Mouse (Mus musculus) G1E (cell line): ENCODE data around the gene Ikzf2. TPM values are rescaled to one million over a fixed set of nuclear protein-coding genes. Genes with fewer than 3 reads are reported as not detected.

Source experiments
- ATAC-seq: 2 replicates; pipeline ENCODE4 v1.8.0; 2016; ENCODE audit warnings: mild to moderate bottlenecking; ENCODE audit not compliant: insufficient number of reproducible peaks, poor library complexity, low FRiP score, severe bottlenecking; ENCODE audit errors: extremely low read depth
- DNase-seq: peaks from one replicate; pipeline ENCODE4 v3.0.0; 2012; ENCODE audit warnings: low spot score
- H3K27me3 ChIP-seq: 2 replicates; pipeline ENCODE4 v1.6.1; 2012; ENCODE audit warnings: mild to moderate bottlenecking, low read length, inconsistent platforms; ENCODE audit not compliant: insufficient read depth
- H3K36me3 ChIP-seq: replicated peaks from 2 replicates; pipeline ENCODE3; 2012; ENCODE audit warnings: mild to moderate bottlenecking, inconsistent platforms
- H3K4me1 ChIP-seq: 2 replicates; pipeline ENCODE4 v1.6.1; 2012; ENCODE audit warnings: low read depth, low read length, inconsistent platforms, mixed read lengths; ENCODE audit not compliant: insufficient read depth
- H3K4me3 ChIP-seq: 2 replicates; pipeline ENCODE4 v1.5.1; 2012; ENCODE audit warnings: low read depth, mild to moderate bottlenecking, inconsistent platforms, low read length, moderate library complexity, mixed read lengths
- H3K9me3 ChIP-seq: replicated peaks from 2 replicates; pipeline ENCODE4 v1.6.1; 2012; ENCODE audit warnings: inconsistent platforms
- CTCF ChIP-seq: IDR thresholded peaks from 2 replicates; pipeline ENCODE4 v1.5.1; 2012; ENCODE audit warnings: low read depth, low read length, inconsistent platforms, mixed read lengths
- GATA1 ChIP-seq: IDR thresholded peaks from 2 replicates; pipeline ENCODE4 v1.6.1; 2012; ENCODE audit warnings: borderline replicate concordance, low read length, inconsistent platforms, mixed read lengths
- GATA2 ChIP-seq: IDR thresholded peaks from 2 replicates; pipeline ENCODE4 v1.6.1; 2012; ENCODE audit warnings: low read depth, low read length, inconsistent platforms, borderline replicate concordance
- POLR2AphosphoS5 ChIP-seq: IDR thresholded peaks from 2 replicates; pipeline ENCODE4 v1.6.1; 2012; ENCODE audit warnings: low read depth, low read length, inconsistent platforms; ENCODE audit not compliant: insufficient replicate concordance
- TAL1 ChIP-seq: conservative IDR thresholded peaks from 2 replicates; pipeline ENCODE4 v1.6.1; 2012; ENCODE audit warnings: low read depth, low read length, inconsistent platforms, mixed read lengths
- polyA plus RNA-seq: library from polyadenylated mRNA; stranded (reverse); fragments of >175 nt; gene quantifications from 2 replicates; pipeline ENCODE4 v1.2.3, GENCODE M21; 2012
- total RNA-seq, 2 experiments: library from RNA; stranded (forward) in 1 of 2; stranded (reverse) in 1 of 2; fragments of 200-1000 nt in 1 of 2; fragments of >200 nt in 1 of 2; fragmentation: Nextera tagmentation in 1 of 2; gene quantifications; 2 replicates each; pipeline ENCODE4 v1.2.3; 2014 to 2017

Ikzf2 gene
- total and polyA plus RNA-seq, 3 experiments, result 2.4 to 84.3 (median 11.4) TPM

GRCm38 (mm10) chr1:69542546-69542945 is 144.5 kb downstream of the Ikzf2 start:
- no peak for TF ChIP-seq GATA1
- TF ChIP-seq POLR2AphosphoS5, result no peak
- TF ChIP-seq CTCF, result no peak
- no peak for TF ChIP-seq TAL1
- no peak for TF ChIP-seq GATA2
- Histone ChIP-seq H3K4me3 (no peak overlapping the region), H3K27me3 (no peaks in the 10 kb centered on the region), H3K4me1 (peaks cover 35% of the 10 kb centered on the region), H3K9me3 (no peaks in the 10 kb centered on the region), H3K36me3 (peaks cover 12% of the 10 kb centered on the region)
- ATAC-seq (peak; percentile 76), DNase-seq (no peak)

DNA sequence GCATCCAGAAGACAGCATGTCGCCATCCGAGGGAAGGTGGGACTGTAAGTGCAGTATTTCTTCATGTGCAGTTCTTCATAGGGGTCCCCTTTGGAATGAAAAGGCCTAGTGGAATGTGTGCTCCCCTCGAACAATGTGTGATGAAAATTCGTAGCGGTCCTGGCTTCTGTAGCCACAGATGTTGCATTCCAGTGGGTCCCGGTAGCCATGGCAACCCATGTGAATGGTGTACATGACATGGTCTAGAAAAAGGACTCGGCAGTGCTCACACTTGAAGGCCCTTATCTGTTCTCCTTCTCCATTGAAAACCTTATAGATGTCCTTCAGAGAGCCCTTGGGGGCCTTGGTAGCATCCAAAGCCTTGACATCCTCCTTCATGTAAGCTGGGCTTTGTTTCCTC is 148.4 kb downstream of the Ikzf2 start:
- no peak for ATAC-seq
- peaks cover 21% of the 10 kb centered on the region for H3K4me1 ChIP-seq
- no peaks in the 10 kb centered on the region for H3K9me3 ChIP-seq
- H3K27me3 ChIP-seq, result no peaks in the 10 kb centered on the region
- no peak for DNase-seq
- no peak overlapping the region for H3K4me3 ChIP-seq
- TF ChIP-seq GATA1 (no peak), POLR2AphosphoS5 (no peak)
- H3K36me3 ChIP-seq, result peaks cover 15% of the 10 kb centered on the region

- TF ChIP-seq POLR2AphosphoS5 (no peak), CTCF (no peak), GATA2 (no peak), TAL1 (no peak), GATA1 (no peak)
- Histone ChIP-seq H3K36me3 (peaks cover 15% of the 10 kb centered on the region), H3K4me3 (no peak overlapping the region), H3K27me3 (no peaks in the 10 kb centered on the region), H3K9me3 (no peaks in the 10 kb centered on the region), H3K4me1 (peaks cover 18% of the 10 kb centered on the region)
- no peak for ATAC-seq
- DNase-seq, result no peak
Measured at GRCm38 (mm10) chr1:69537619-69538018, 149.4 kb downstream of the Ikzf2 start.

DNA sequence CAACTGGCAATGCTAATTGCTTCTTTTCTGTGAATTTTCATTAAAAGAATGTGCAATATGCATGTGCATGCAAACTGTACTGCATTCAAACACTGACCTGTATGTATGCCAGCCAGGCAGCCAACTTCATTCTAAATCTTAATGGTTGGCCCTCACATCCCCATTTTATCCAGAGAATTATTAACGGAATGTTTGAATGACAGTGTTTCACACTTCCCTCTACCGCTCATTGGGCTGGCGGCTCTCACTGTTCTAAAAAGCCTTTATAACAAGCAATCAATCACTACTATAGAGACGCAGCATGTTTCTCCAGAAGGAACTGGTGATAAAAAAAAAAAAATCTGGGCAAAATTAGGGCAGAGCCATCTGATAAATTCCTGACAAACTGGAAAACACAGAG is 151.5 kb downstream of the Ikzf2 start:
- TF ChIP-seq GATA2 (no peak), TAL1 (no peak), GATA1 (no peak), POLR2AphosphoS5 (no peak), CTCF (no peak)
- ATAC-seq, result no peak
- Histone ChIP-seq H3K9me3 (no peaks in the 10 kb centered on the region), H3K36me3 (peaks cover 12% of the 10 kb centered on the region), H3K4me1 (peaks cover 14% of the 10 kb centered on the region), H3K4me3 (no peak overlapping the region), H3K27me3 (no peaks in the 10 kb centered on the region)
- no peak for DNase-seq

DNA sequence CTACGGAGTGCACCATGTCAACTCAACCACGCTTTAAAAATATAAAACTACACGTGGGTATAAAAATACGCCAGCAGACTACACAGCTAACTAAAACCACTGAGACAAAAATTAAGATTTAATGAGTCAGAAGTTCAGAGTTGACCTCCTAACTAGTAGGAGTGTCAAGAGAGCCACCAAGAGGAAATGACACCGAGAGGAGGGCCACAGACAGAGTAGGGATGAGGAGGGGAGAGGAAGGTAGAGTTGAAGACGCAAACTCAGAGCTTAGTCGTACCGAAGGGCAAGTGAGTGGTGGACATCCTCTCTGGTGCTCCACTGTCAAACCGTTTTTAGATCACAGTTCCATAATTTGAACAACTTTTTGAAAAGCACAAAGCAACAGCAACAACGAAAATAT is 154.0 kb downstream of the Ikzf2 start:
- DNase-seq (no peak), ATAC-seq (no peak)
- Histone ChIP-seq H3K36me3 (peaks cover 3% of the 10 kb centered on the region), H3K4me1 (peaks cover 18% of the 10 kb centered on the region), H3K27me3 (no peaks in the 10 kb centered on the region), H3K9me3 (no peaks in the 10 kb centered on the region), H3K4me3 (no peak overlapping the region)
- TF ChIP-seq GATA2 (no peak), POLR2AphosphoS5 (no peak), CTCF (no peak), TAL1 (no peak), GATA1 (no peak)

DNA sequence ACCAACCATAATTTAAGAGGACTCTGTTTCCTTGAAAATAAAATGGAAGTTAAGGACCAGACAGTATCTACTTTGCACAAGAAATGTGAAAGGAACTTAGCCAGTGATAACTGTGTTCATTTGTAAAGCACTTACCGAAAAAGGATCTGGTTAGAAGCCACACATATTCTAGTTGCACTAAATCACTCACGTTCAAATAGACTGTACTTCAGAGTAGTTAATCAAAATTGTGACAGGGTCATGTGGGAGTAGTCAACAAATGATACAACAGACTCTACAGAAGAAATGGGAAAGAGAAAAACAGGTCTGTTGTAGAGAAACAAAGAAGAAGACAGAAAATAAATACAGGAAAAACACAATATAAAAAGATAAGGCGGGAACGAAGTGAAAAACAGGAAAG is 158.3 kb downstream of the Ikzf2 start:
- ATAC-seq (no peak), DNase-seq (no peak)
- TF ChIP-seq TAL1, result no peak
- TF ChIP-seq CTCF, result no peak
- no peak for TF ChIP-seq GATA1
- no peaks in the 10 kb centered on the region for H3K36me3 ChIP-seq
- no peak overlapping the region for H3K4me3 ChIP-seq
- H3K4me1 ChIP-seq, result peaks cover 12% of the 10 kb centered on the region
- 0 out of 2 replicates have a peak, but pooled peaks cover 2% of the 10 kb centered on the region for H3K9me3 ChIP-seq
- H3K27me3 ChIP-seq, result no peaks in the 10 kb centered on the region

GRCm38 (mm10) chr1:69521656-69522055 is 165.4 kb downstream of the Ikzf2 start:
- TF ChIP-seq GATA2 (no peak), POLR2AphosphoS5 (no peak), TAL1 (no peak), GATA1 (no peak), CTCF (no peak)
- DNase-seq (no peak), ATAC-seq (no peak)
- 0 out of 2 replicates have a peak, but pooled peaks cover 2% of the 10 kb centered on the region for H3K9me3 ChIP-seq
- peaks cover 28% of the 10 kb centered on the region for H3K4me1 ChIP-seq
- H3K27me3 ChIP-seq, result no peaks in the 10 kb centered on the region
- no peak overlapping the region for H3K4me3 ChIP-seq
- H3K36me3 ChIP-seq, result peaks cover 2% of the 10 kb centered on the region
